Mouse (Mus musculus): ENCODE measurements at regions not wholly inside any gene's neighbourhood (a gene's known extent, or its start where the extent isn't known, plus 50 kb on each side); places are given as distances from the start of the nearest gene placed in this dataset.

DNA sequence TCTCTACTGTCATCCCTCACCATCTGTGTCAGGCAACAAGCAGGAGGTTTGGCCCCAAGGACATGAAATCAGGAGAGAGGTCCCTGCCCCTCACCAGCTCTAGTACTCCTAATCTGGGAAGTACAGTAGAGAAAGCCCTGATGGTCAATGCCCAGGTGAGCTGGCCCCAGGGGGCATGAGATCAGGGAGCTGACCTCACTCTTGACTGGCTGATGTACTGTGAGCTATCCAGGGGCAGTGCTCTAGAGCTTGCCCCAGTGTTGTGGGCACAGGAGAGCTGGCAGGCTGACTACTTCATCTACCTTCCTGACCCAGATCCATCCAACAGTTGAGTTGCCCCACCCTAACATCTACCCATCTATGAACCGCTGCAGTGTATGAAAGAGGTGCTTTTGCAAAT is 275.9 kb upstream of the Klhl1 start:
- TF ChIP-seq CTCF (IDR thresholded peaks at IDR 0.05; ENCODE audit: low read depth) (no peak), EP300 (IDR thresholded peaks at IDR 0.05; ENCODE audit: low read depth) (no peak)
